Mouse (Mus musculus): ENCODE measurements around the gene Pecr. TPM values are rescaled to one million over a fixed set of nuclear protein-coding genes. Genes with fewer than 3 reads are reported as not detected.

The Pecr gene
- polyA plus RNA-seq, 1 experiment from 2014 or later: 14.5 TPM

Other genes with a start within 250 kb of the Pecr start
- gene Mreg, start 72.0 kb downstream of the Pecr start, polyA plus RNA-seq (2014; fragmentation: Nextera tagmentation; extraction: Ambion mirVana): 5.5 and 6.3 TPM in 2 replicates
- gene Tmem169, start 55 bp upstream of the Pecr start, polyA plus RNA-seq (2014; fragmentation: Nextera tagmentation; extraction: Ambion mirVana): 14.2 and 14.4 TPM in 2 replicates
- gene Xrcc5, start 23.1 kb upstream of the Pecr start, polyA plus RNA-seq (2014; fragmentation: Nextera tagmentation; extraction: Ambion mirVana): 52.3 and 57.7 TPM in 2 replicates

All from midbrain, embryonic 11.5 days (tissue).